Mouse (Mus musculus): Measurements from ENCODE around the gene Ceacam10.

- TF ChIP-seq CTCF (IDR thresholded peaks at IDR 0.05; ENCODE audit: borderline replicate concordance, extremely low read depth, insufficient read depth, insufficient read length) (no peak), POLR2A (IDR thresholded peaks at IDR 0.05; ENCODE audit: borderline replicate concordance, extremely low read depth, insufficient read depth, insufficient read length, poor library complexity, severe bottlenecking) (no peak)
Measured at GRCm38 (mm10) chr7:24762574-24762973, 14.4 kb upstream of the Ceacam10 start.

Data from brain, embryonic 14.5 days (tissue).